Mouse (Mus musculus) urinary bladder, postnatal 14 days (tissue): ENCODE measurements around the gene Actb.
A peak's percentile ranks its signal among the peaks of the same experiment; 100 is the strongest.

Experiments used
- DNase-seq: peaks from one replicate; pipeline ENCODE4 v3.0.0; 2021; ENCODE audit warnings: low spot score

The Actb gene

GRCm38 (mm10) chr5:142877337-142878280, 28.9 kb downstream of the Actb start:
- peak; percentile 82 for DNase-seq

- DNase-seq: no peak
Measured at GRCm38 (mm10) chr5:142876896-142877295, 29.7 kb downstream of the Actb start.

GRCm38 (mm10) chr5:142875513-142875905, 31.0 kb downstream of the Actb start:
- DNase-seq: no peak

- no peak for DNase-seq
Measured at GRCm38 (mm10) chr5:142874791-142875512, 31.6 kb downstream of the Actb start.

- no peak for DNase-seq
Measured at GRCm38 (mm10) chr5:142873718-142874117, 32.8 kb downstream of the Actb start.

GRCm38 (mm10) chr5:142871765-142872164, 34.8 kb downstream of the Actb start:
- no peak for DNase-seq

- DNase-seq: no peak
Measured at GRCm38 (mm10) chr5:142869463-142869862, 37.1 kb downstream of the Actb start.

- no peak for DNase-seq
Measured at GRCm38 (mm10) chr5:142857763-142858229, 48.8 kb downstream of the Actb start.

GRCm38 (mm10) chr5:142856408-142856807, 50.1 kb downstream of the Actb start:
- DNase-seq: no peak

- peak; percentile 35 for DNase-seq
Measured at GRCm38 (mm10) chr5:142854877-142855276, 51.7 kb downstream of the Actb start.

- no peak for DNase-seq
Measured at GRCm38 (mm10) chr5:142853585-142853984, 53.0 kb downstream of the Actb start.
